Mouse (Mus musculus) midbrain, embryonic 13.5 days (tissue): ENCODE results near the gene Dppa3. TPM values are rescaled to one million over a fixed set of nuclear protein-coding genes. Genes with fewer than 3 reads are reported as not detected.
"Not testable (repeated sequence)": the region's sequence is repeated elsewhere in the genome, so short reads cannot be mapped to it uniquely, and the experiment has no call there.

ENCODE experiments used
- ATAC-seq: fragments of 200-750 bp; cut with Nextera tagmentation; 2 replicates; pipeline ENCODE4 v1.8.0; 2017; ENCODE audit warnings: mild to moderate bottlenecking, moderate TSS enrichment, moderate library complexity
- H3K27ac ChIP-seq: fragments of 300-500 bp; sonication (generic); 2 replicates; pipeline ENCODE4 v1.5.1; 2015; ENCODE audit warnings: inconsistent platforms, mild to moderate bottlenecking, moderate library complexity
- H3K27me3 ChIP-seq: fragments of 300-500 bp; sonication (generic); 2 replicates; pipeline ENCODE4 v1.6.1; 2015; ENCODE audit warnings: mild to moderate bottlenecking, inconsistent platforms
- H3K36me3 ChIP-seq: fragments of 300-500 bp; sonication (generic); 2 replicates; pipeline ENCODE4 v1.6.1; 2015; ENCODE audit warnings: mild to moderate bottlenecking, inconsistent platforms
- H3K4me1 ChIP-seq: fragments of 300-500 bp; sonication (generic); replicated peaks from 2 replicates; pipeline ENCODE4 v1.6.1; 2015; ENCODE audit warnings: inconsistent platforms
- H3K4me2 ChIP-seq: fragments of 300-500 bp; sonication (generic); replicated peaks from 2 replicates; pipeline ENCODE4 v1.6.1; 2015; ENCODE audit warnings: moderate library complexity, mild to moderate bottlenecking, inconsistent platforms
- H3K4me3 ChIP-seq: fragments of 300-500 bp; sonication (generic); replicated peaks from 2 replicates; pipeline ENCODE4 v1.5.1; 2015; ENCODE audit warnings: mild to moderate bottlenecking, inconsistent platforms
- H3K9ac ChIP-seq: fragments of 300-500 bp; sonication (generic); replicated peaks from 2 replicates; pipeline ENCODE4 v1.6.1; 2015; ENCODE audit warnings: mild to moderate bottlenecking, inconsistent platforms
- H3K9me3 ChIP-seq: fragments of 300-500 bp; sonication (generic); 2 replicates; pipeline ENCODE4 v1.6.1; 2016; ENCODE audit warnings: mild to moderate bottlenecking, inconsistent platforms
- WGBS: fragments of 180-500 bp; shearing (Covaris S2); methylation state at CpG from one replicate; pipeline ENCODE4 v1.1.7; 2015; 5-methylcytosine and 5-hydroxymethylcytosine counted together
- polyA plus RNA-seq: library from polyadenylated mRNA; unstranded; fragments of >200 nt; fragmentation: Nextera tagmentation; extraction: Ambion mirVana; gene quantifications from 2 replicates; pipeline ENCODE4 v1.2.1, GENCODE M21; 2015

Gene Dppa3
- polyA plus RNA-seq, 1 experiment from 2014 or later: not detected

GRCm38 (mm10) chr6:122616022-122616421, 10.2 kb upstream of the Dppa3 start:
- H3K9me3 ChIP-seq: no peaks in the 10 kb centered on the region
- H3K27me3 ChIP-seq: no peaks in the 10 kb centered on the region
- H3K4me3 ChIP-seq: no peak overlapping the region
- H3K4me2 ChIP-seq: no peak overlapping the region
- WGBS: 77% methylated on average over 3 of the region's 3 CpGs
- no peak overlapping the region for H3K27ac ChIP-seq
- no peaks in the 10 kb centered on the region for H3K4me1 ChIP-seq
- H3K36me3 ChIP-seq: no peaks in the 10 kb centered on the region
- no peak overlapping the region for H3K9ac ChIP-seq
- ATAC-seq: no peak

- WGBS: 93% methylated on average over 6 of the region's 6 CpGs
- H3K27me3 ChIP-seq: no peaks in the 10 kb centered on the region
- no peaks in the 10 kb centered on the region for H3K36me3 ChIP-seq
- no peak for ATAC-seq
- H3K9ac ChIP-seq: no peak overlapping the region
- H3K4me3 ChIP-seq: no peak overlapping the region
- H3K4me2 ChIP-seq: no peak overlapping the region
- no peaks in the 10 kb centered on the region for H3K9me3 ChIP-seq
- H3K27ac ChIP-seq: no peak overlapping the region
- no peaks in the 10 kb centered on the region for H3K4me1 ChIP-seq
Measured at GRCm38 (mm10) chr6:122621066-122621465, 5.1 kb upstream of the Dppa3 start.

GRCm38 (mm10) chr6:122624480-122624879, 1.7 kb upstream of the Dppa3 start:
- ATAC-seq: no peak
- no peaks in the 10 kb centered on the region for H3K9me3 ChIP-seq
- no peaks in the 10 kb centered on the region for H3K36me3 ChIP-seq
- H3K4me2 ChIP-seq: no peak overlapping the region
- WGBS: 19% methylated on average over 5 of the region's 5 CpGs
- H3K27ac ChIP-seq: no peak overlapping the region
- no peaks in the 10 kb centered on the region for H3K4me1 ChIP-seq
- no peak overlapping the region for H3K4me3 ChIP-seq
- H3K9ac ChIP-seq: no peak overlapping the region
- H3K27me3 ChIP-seq: no peaks in the 10 kb centered on the region

- H3K27ac ChIP-seq: no peak overlapping the region
- no peaks in the 10 kb centered on the region for H3K27me3 ChIP-seq
- no peaks in the 10 kb centered on the region for H3K4me1 ChIP-seq
- 90% methylated on average over 4 of the region's 4 CpGs for WGBS
- H3K9me3 ChIP-seq: no peaks in the 10 kb centered on the region
- no peak overlapping the region for H3K4me3 ChIP-seq
- no peak overlapping the region for H3K9ac ChIP-seq
- H3K4me2 ChIP-seq: no peak overlapping the region
- no peaks in the 10 kb centered on the region for H3K36me3 ChIP-seq
- no peak for ATAC-seq
Measured at GRCm38 (mm10) chr6:122625156-122625555, 1.1 kb upstream of the Dppa3 start.

GRCm38 (mm10) chr6:122627469-122628108, 1.4 kb downstream of the Dppa3 start:
- WGBS: 47% methylated on average over 20 of the region's 20 CpGs

GRCm38 (mm10) chr6:122633411-122633810, 7.2 kb downstream of the Dppa3 start:
- Histone ChIP-seq H3K27ac (no peak overlapping the region), H3K4me1 (no peaks in the 10 kb centered on the region), H3K4me3 (no peak overlapping the region), H3K9ac (no peak overlapping the region), H3K27me3 (no peaks in the 10 kb centered on the region), H3K9me3 (no peaks in the 10 kb centered on the region), H3K4me2 (no peak overlapping the region), H3K36me3 (no peaks in the 10 kb centered on the region)
- 0 out of 2 replicates have a peak, but pooled peaks have one; percentile 17 for ATAC-seq
- 62% methylated on average over 9 of the region's 9 CpGs for whole genome bisulfite sequencing

More at GRCm38 (mm10) chr6:122627469-122628108, 1.4 kb downstream of the Dppa3 start:
- H3K27ac ChIP-seq: no peak overlapping the region
- no peak overlapping the region for H3K9ac ChIP-seq
- no peaks in the 10 kb centered on the region for H3K4me1 ChIP-seq
- H3K4me2 ChIP-seq: no peak overlapping the region
- H3K36me3 ChIP-seq: no peaks in the 10 kb centered on the region
- no peaks in the 10 kb centered on the region for H3K9me3 ChIP-seq
- no peaks in the 10 kb centered on the region for H3K27me3 ChIP-seq
- ATAC-seq: no peak
- H3K4me3 ChIP-seq: no peak overlapping the region; the same call in 1 of the 2 replicates

GRCm38 (mm10) chr6:122635315-122635714, 9.1 kb downstream of the Dppa3 start:
- Histone ChIP-seq H3K4me2 (no peak overlapping the region), H3K36me3 (no peaks in the 10 kb centered on the region), H3K27me3 (no peaks in the 10 kb centered on the region), H3K9me3 (no peaks in the 10 kb centered on the region), H3K4me3 (no peak overlapping the region), H3K9ac (no peak overlapping the region), H3K27ac (no peak overlapping the region), H3K4me1 (no peaks in the 10 kb centered on the region)
- 94% methylated on average over 7 of the region's 7 CpGs for WGBS
- ATAC-seq: no peak

GRCm38 (mm10) chr6:122636666-122637065, 10.5 kb downstream of the Dppa3 start:
- ATAC-seq: no peak
- Histone ChIP-seq H3K36me3 (no peaks in the 10 kb centered on the region), H3K4me1 (no peaks in the 10 kb centered on the region), H3K9me3 (no peaks in the 10 kb centered on the region), H3K9ac (no peak overlapping the region), H3K4me3 (no peak overlapping the region), H3K27me3 (no peaks in the 10 kb centered on the region), H3K4me2 (no peak overlapping the region), H3K27ac (no peak overlapping the region)
- WGBS: 85% methylated on average over 3 of the region's 3 CpGs

GRCm38 (mm10) chr6:122637566-122637965, 11.4 kb downstream of the Dppa3 start:
- not testable (repeated sequence) for H3K27ac ChIP-seq, H3K4me2 ChIP-seq, H3K36me3 ChIP-seq, ATAC-seq, H3K9ac ChIP-seq, H3K4me3 ChIP-seq, H3K27me3 ChIP-seq, H3K9me3 ChIP-seq, H3K4me1 ChIP-seq
- WGBS: 90% methylated on average over 4 of the region's 4 CpGs

GRCm38 (mm10) chr6:122644196-122644595, 18.0 kb downstream of the Dppa3 start:
- 91% methylated on average over 21 of the region's 21 CpGs for WGBS
- not testable (repeated sequence) for H3K27ac ChIP-seq, H3K9ac ChIP-seq, H3K4me2 ChIP-seq, H3K4me3 ChIP-seq, ATAC-seq, H3K36me3 ChIP-seq, H3K9me3 ChIP-seq, H3K4me1 ChIP-seq, H3K27me3 ChIP-seq

GRCm38 (mm10) chr6:122649903-122650302, 23.7 kb downstream of the Dppa3 start:
- WGBS: 84% methylated on average over 3 of the region's 3 CpGs
- Histone ChIP-seq H3K36me3 (no peaks in the 10 kb centered on the region), H3K27me3 (no peaks in the 10 kb centered on the region), H3K9me3 (no peaks in the 10 kb centered on the region), H3K4me3 (no peak overlapping the region), H3K9ac (no peak overlapping the region), H3K4me1 (0 out of 2 replicates have a peak, but pooled peaks cover 3% of the 10 kb centered on the region), H3K4me2 (no peak overlapping the region), H3K27ac (no peak overlapping the region)
- no peak for ATAC-seq

GRCm38 (mm10) chr6:122650398-122650980, 24.3 kb downstream of the Dppa3 start:
- no peak for ATAC-seq
- H3K4me2 ChIP-seq: no peak overlapping the region
- WGBS: 67% methylated on average over 5 of the region's 5 CpGs
- H3K9ac ChIP-seq: no peak overlapping the region
- H3K27ac ChIP-seq: no peak overlapping the region
- peaks cover 9% of the 10 kb centered on the region; the same call in 1 of the 2 replicates for H3K4me1 ChIP-seq
- H3K36me3 ChIP-seq: no peaks in the 10 kb centered on the region
- H3K27me3 ChIP-seq: no peaks in the 10 kb centered on the region
- no peaks in the 10 kb centered on the region for H3K9me3 ChIP-seq
- no peak overlapping the region for H3K4me3 ChIP-seq

GRCm38 (mm10) chr6:122654301-122654700, 28.1 kb downstream of the Dppa3 start:
- Histone ChIP-seq H3K36me3 (no peaks in the 10 kb centered on the region), H3K9me3 (no peaks in the 10 kb centered on the region), H3K27ac (no peak overlapping the region), H3K4me2 (no peak overlapping the region), H3K27me3 (no peaks in the 10 kb centered on the region), H3K4me1 (peaks cover 11% of the 10 kb centered on the region; the same call in 1 of the 2 replicates), H3K4me3 (no peak overlapping the region), H3K9ac (no peak overlapping the region)
- WGBS: 86% methylated on average over 6 of the region's 6 CpGs
- no peak for ATAC-seq
